Mouse (Mus musculus) midbrain, embryonic 11.5 days (tissue): ENCODE measurements around the gene Gla. TPM values are rescaled to one million over a fixed set of nuclear protein-coding genes. Genes with fewer than 3 reads are reported as not detected.
A peak's percentile ranks its signal among the peaks of the same experiment; 100 is the strongest.

Source experiments
- ATAC-seq: fragments of 200-750 bp; cut with Nextera tagmentation; 2 replicates; pipeline ENCODE4 v1.8.0; 2017; ENCODE audit warnings: moderate TSS enrichment, moderate library complexity; ENCODE audit not compliant: low FRiP score
- DNase-seq: peaks from one replicate; pipeline ENCODE4 v3.0.0; 2015; ENCODE audit warnings: low spot score; ENCODE audit errors: missing footprints
- H3K27ac ChIP-seq: fragments of 300-500 bp; sonication (generic); 2 replicates; pipeline ENCODE4 v1.5.1; 2014; ENCODE audit warnings: low read depth, low read length
- H3K27me3 ChIP-seq: fragments of 300-500 bp; sonication (generic); 2 replicates; pipeline ENCODE4 v1.6.1; 2014; ENCODE audit warnings: mild to moderate bottlenecking, low read length, moderate library complexity, mixed read lengths; ENCODE audit not compliant: control insufficient read depth, insufficient read depth
- H3K36me3 ChIP-seq: fragments of 300-500 bp; sonication (generic); 2 replicates; pipeline ENCODE4 v1.6.1; 2014; ENCODE audit warnings: mild to moderate bottlenecking, low read length, moderate library complexity, mixed read lengths; ENCODE audit not compliant: control insufficient read depth, insufficient read depth
- H3K4me1 ChIP-seq: fragments of 300-500 bp; sonication (generic); 2 replicates; pipeline ENCODE4 v1.6.1; 2014; ENCODE audit warnings: low read length; ENCODE audit not compliant: control insufficient read depth, insufficient read depth
- H3K4me2 ChIP-seq: fragments of 300-500 bp; sonication (generic); 2 replicates; pipeline ENCODE4 v1.6.1; 2014; ENCODE audit warnings: mild to moderate bottlenecking, moderate library complexity
- H3K4me3 ChIP-seq: fragments of 300-500 bp; sonication (generic); 2 replicates; pipeline ENCODE4 v1.5.1; 2014; ENCODE audit warnings: low read depth, low read length
- H3K9ac ChIP-seq: fragments of 300-500 bp; sonication (generic); 2 replicates; pipeline ENCODE4 v1.6.1; 2014; ENCODE audit warnings: low read length
- H3K9me3 ChIP-seq: fragments of 300-500 bp; sonication (generic); 2 replicates; pipeline ENCODE4 v1.6.1; 2016; ENCODE audit warnings: low read length; ENCODE audit not compliant: control insufficient read depth
- WGBS: fragments of 180-500 bp; shearing (Covaris S2); extraction: QIAGEN DNeasy Blood & Tissue Kit; methylation state at CpG from one replicate; pipeline ENCODE4 v1.1.7; 2014; 5-methylcytosine and 5-hydroxymethylcytosine counted together
- polyA plus RNA-seq: library from polyadenylated mRNA; unstranded; fragments of >200 nt; fragmentation: Nextera tagmentation; extraction: Ambion mirVana; gene quantifications from 2 replicates; pipeline ENCODE4 v1.2.1, GENCODE M21; 2014

Gla gene
- polyA plus RNA-seq: 3.5 and 4.7 TPM in 2 replicates

DNA sequence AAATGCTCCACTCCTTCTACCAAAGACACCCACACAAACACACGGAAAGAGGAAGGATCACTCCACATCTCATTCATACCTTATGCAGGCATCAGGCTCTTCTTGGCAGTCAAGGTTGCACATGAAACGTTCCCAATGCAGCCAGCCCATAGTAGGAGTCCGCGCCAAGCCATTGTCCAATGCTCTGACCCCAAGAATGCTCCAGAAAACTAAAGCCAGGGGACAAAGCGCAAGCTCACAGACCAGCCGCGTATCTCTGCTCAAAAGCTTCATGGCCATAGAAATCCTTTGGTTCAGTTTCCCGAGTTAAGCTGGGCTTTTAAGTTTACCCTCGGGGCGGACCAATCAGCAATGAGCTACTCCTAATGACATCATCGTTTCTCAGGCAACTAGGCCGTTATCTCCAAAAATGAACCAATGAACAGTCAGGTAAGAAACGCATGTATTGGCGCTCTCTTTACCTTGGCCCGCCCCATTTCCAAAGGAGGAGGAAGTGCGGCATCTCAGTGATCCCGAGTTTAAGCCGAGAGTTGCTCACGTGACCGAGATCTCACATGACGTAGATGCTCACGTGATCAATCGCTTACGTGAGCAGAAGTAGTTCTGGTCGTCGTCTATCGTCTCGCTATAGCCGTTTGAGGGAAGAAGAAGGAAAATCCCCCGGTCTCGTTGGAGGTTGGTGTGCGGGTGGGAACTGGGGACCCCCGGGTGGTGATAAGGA is at the start of gene Gla, which contains the start of gene Hnrnph2:
Gene Gla (minus strand): TSS at position 467 of the 721 bp plus-strand sequence.
Gene Hnrnph2 (plus strand): TSS at position 521 of the 721 bp plus-strand sequence.
- no peaks in the 10 kb centered on the region for H3K9me3 ChIP-seq
- peak; percentile 98 for DNase-seq
- no peaks in the 10 kb centered on the region for H3K27me3 ChIP-seq
- H3K4me1 ChIP-seq: 0 out of 2 replicates have a peak, but pooled peaks cover 5% of the 10 kb centered on the region
- H3K27ac ChIP-seq: peak within 1 kb of the TSS; percentile 84
- WGBS: 19% methylated on average over 33 of the region's 33 CpGs
- H3K4me3 ChIP-seq: peak within 1 kb of the TSS; percentile 48
- peak within 1 kb of the TSS; percentile 47 for H3K4me2 ChIP-seq
- ATAC-seq: peak; percentile 98
- no peaks in the 10 kb centered on the region for H3K36me3 ChIP-seq
- peak within 1 kb of the TSS; percentile 61 for H3K9ac ChIP-seq

DNA sequence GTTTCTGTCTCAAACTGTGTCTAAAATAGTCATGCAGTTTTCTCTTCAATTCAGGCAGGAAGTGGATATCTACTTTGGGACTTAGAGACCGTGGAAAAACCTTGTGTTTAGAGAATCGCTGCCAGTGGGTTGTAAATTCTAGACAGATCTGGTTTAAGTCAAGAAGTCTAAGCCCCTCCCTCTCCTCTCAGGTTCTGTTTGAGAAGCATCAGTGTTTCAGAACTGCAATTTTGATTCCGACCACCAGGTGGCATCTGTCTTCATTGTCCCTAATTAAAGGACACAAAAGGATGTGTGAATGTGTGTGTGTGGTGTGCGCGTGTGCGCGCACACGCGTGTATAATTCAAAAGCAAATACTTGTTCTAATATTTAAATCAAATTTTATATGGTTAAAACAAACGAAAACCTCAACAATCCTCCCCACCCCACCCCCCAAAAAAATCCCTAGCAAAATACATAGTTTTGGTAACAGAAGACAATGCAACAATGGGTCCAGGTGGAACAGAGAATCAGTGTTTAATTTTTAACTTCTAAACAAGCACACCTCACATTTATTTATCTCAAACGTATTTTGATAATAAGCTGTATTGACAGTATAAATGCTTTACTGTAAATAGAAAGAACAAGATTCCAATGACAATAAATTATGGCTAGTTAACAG is 47.2 kb upstream of the Gla start:
- no peak overlapping the region for H3K4me3 ChIP-seq
- H3K4me1 ChIP-seq: no peaks in the 10 kb centered on the region
- DNase-seq (peak; percentile 98), ATAC-seq (peak; percentile 72; the same call in 1 of the 2 replicates)
- H3K27me3 ChIP-seq: no peaks in the 10 kb centered on the region
- H3K9me3 ChIP-seq: no peaks in the 10 kb centered on the region
- H3K4me2 ChIP-seq: no peak overlapping the region
- no peaks in the 10 kb centered on the region for H3K36me3 ChIP-seq
- H3K27ac ChIP-seq: no peak overlapping the region
- no peak overlapping the region for H3K9ac ChIP-seq
- WGBS: 24% methylated on average over 11 of the region's 11 CpGs

DNA sequence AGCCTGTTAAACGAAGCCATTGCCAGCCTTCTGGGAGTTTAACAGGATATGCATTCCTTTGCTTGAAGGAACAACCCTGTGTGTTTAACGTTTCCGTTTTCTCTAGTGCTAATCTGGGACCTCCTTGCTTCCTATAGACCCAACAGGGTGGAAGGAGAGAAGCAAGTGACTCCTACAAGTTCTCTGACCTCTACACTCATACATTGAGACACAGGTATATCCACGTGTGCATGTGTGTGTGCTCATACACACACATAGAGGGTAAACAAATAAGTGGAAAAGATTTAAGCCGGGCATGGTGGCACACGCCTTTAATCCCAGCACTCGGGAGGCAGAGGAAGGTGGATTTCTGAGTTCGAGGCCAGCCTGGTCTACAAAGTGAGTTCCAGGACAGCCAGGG is 46.5 kb upstream of the Gla start:
- H3K4me3 ChIP-seq: no peak overlapping the region
- no peaks in the 10 kb centered on the region for H3K4me1 ChIP-seq
- H3K9me3 ChIP-seq: no peaks in the 10 kb centered on the region
- no peak overlapping the region for H3K9ac ChIP-seq
- no peak for ATAC-seq
- WGBS: 63% methylated on average over 8 of the region's 8 CpGs
- H3K27me3 ChIP-seq: no peaks in the 10 kb centered on the region
- DNase-seq: no peak
- H3K4me2 ChIP-seq: no peak overlapping the region
- no peak overlapping the region for H3K27ac ChIP-seq
- H3K36me3 ChIP-seq: no peaks in the 10 kb centered on the region

DNA sequence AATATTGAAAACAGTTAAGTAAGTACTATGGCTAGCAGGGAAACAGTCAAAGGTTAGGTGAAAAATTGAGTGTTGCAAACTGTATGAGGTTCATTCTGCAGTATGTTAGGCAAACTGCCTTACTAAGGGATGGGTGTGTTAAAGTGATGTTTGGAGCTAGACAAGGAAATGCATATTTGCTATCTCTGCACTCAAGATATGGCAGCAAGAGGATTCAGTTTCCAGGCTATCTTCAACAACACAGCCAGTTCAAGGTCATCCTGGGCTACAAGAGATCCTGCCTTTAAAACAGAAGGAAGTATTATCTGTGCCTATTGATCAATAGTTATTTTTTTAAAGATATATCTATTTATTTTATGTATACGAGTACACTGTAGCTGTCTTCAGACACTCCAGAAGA is 45.4 kb upstream of the Gla start:
- WGBS: 75% methylated on average over 1 of the region's 1 CpGs

DNA sequence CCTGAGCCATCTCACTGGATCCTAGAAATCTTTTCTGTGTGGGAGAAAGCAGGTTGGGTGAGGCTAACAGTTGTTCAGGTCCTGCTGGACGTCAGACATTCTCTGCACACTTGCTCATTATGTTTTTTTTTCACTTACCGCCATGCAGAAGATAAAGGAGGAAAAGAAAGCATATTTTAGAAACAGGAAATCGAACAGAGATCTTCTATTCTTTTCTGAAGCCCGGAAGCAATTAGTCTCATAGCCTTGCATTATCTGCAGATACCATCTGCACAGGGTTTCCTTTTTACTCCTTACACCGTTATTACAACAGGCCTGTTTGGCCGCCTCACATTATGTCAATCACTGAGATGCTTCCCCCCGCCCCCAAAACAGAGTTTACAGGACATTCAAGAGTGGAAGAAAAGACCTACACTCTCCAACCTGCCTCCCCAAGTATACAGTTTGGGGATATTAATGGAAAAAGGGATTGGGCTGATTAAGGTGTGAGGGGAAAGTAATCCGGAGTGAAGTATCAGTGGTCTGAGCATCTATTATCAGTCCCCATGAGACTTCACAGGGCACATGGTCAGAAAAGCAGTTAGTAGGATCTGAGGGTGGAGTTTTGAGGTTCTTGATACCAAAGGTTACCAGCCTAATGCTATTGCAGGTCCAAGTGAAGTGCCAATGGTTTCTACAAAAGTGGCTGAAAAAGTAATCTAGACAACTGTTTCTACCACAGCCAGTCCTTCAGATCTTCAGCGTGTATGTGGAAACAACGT is 40.3 kb upstream of the Gla start:
- no peak overlapping the region for H3K4me2 ChIP-seq
- no peak overlapping the region for H3K27ac ChIP-seq
- H3K36me3 ChIP-seq: no peaks in the 10 kb centered on the region
- no peak overlapping the region for H3K9ac ChIP-seq
- DNase-seq: no peak
- no peaks in the 10 kb centered on the region for H3K9me3 ChIP-seq
- H3K4me1 ChIP-seq: no peaks in the 10 kb centered on the region
- WGBS: 81% methylated on average over 10 of the region's 10 CpGs
- ATAC-seq: no peak
- H3K4me3 ChIP-seq: no peak overlapping the region
- no peaks in the 10 kb centered on the region for H3K27me3 ChIP-seq

More for the DNA sequence above, 45.4 kb upstream of the Gla start:
- no peaks in the 10 kb centered on the region for H3K36me3 ChIP-seq
- H3K9me3 ChIP-seq: no peaks in the 10 kb centered on the region
- H3K4me2 ChIP-seq: no peak overlapping the region
- H3K27me3 ChIP-seq: no peaks in the 10 kb centered on the region
- ATAC-seq: no peak
- H3K9ac ChIP-seq: no peak overlapping the region
- no peak overlapping the region for H3K4me3 ChIP-seq
- H3K27ac ChIP-seq: no peak overlapping the region
- no peak for DNase-seq
- no peaks in the 10 kb centered on the region for H3K4me1 ChIP-seq

DNA sequence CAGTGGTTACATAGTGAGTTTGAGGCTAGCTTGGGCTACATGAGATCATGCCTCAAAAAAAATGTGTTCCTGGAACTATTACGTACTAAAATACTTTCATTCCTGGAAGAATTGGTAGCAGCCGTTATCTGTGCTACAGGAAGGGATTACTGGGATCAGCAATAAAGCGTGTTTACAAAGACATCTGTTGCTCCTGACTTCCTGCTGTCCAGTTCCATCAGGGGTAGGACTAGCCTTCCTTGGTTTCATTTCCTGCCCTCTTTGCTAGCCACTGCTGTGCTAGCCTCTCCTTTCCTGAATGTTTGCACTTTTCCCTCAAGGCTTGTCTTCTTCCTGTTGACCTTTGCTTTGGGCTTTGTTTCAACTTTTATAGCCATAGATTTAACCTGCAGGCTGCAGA is 34.9 kb upstream of the Gla start:
- no peak for ATAC-seq
- Histone ChIP-seq H3K9me3 (no peaks in the 10 kb centered on the region), H3K27ac (no peak overlapping the region), H3K36me3 (no peaks in the 10 kb centered on the region), H3K9ac (no peak overlapping the region), H3K4me1 (no peaks in the 10 kb centered on the region), H3K4me2 (no peak overlapping the region), H3K27me3 (no peaks in the 10 kb centered on the region), H3K4me3 (no peak overlapping the region)
- 70% methylated on average over 3 of the region's 3 CpGs for WGBS
- DNase-seq: peak; percentile 39

DNA sequence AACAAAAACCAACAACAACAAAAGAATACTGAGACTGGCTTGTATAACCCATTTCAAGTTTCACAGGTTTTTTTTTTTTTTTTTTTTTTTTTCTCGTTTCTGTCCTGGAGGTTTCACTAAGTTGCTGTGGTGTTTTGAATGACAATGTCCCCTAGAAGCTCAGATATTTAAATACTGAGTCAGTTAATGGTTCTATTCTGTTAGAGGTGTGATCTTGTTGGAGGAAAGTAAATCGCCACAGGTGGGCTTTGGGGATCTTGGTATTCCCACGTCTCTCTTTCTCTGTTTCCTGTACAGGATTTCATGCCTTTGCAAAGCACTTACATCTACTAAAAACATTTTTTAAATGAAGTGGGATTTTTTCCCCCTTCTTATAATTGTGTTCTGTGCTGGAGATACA is 34.2 kb upstream of the Gla start:
- Histone ChIP-seq H3K36me3 (no peaks in the 10 kb centered on the region), H3K4me2 (no peak overlapping the region), H3K27ac (no peak overlapping the region), H3K4me1 (no peaks in the 10 kb centered on the region), H3K27me3 (no peaks in the 10 kb centered on the region), H3K9ac (no peak overlapping the region), H3K9me3 (no peaks in the 10 kb centered on the region), H3K4me3 (no peak overlapping the region)
- WGBS: 64% methylated on average over 3 of the region's 3 CpGs
- DNase-seq: no peak
- ATAC-seq: no peak

DNA sequence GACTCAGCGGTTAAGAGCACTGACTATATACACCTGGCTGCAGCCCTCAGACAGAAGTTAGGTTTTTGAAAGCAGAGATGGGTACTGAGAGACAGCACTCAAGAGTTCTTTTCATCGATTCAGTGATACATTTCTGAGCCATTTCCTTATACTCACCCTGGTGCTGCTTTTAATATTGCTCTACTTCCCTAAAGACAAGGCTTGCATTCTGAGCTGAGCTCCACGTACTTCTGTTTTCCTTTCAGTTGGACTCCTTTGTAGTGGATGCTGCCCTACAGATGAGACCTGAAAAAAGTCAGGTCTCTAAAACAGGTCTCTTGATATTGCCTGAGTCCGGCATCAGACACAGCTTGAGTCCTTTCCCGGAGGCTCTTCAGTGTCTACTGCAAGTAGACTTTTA is 31.8 kb upstream of the Gla start:
- Histone ChIP-seq H3K4me1 (no peaks in the 10 kb centered on the region), H3K4me3 (no peak overlapping the region), H3K4me2 (no peak overlapping the region), H3K9me3 (no peaks in the 10 kb centered on the region), H3K36me3 (no peaks in the 10 kb centered on the region), H3K27ac (no peak overlapping the region), H3K9ac (no peak overlapping the region), H3K27me3 (no peaks in the 10 kb centered on the region)
- ATAC-seq (no peak), DNase-seq (no peak)
- 89% methylated on average over 5 of the region's 5 CpGs for WGBS

DNA sequence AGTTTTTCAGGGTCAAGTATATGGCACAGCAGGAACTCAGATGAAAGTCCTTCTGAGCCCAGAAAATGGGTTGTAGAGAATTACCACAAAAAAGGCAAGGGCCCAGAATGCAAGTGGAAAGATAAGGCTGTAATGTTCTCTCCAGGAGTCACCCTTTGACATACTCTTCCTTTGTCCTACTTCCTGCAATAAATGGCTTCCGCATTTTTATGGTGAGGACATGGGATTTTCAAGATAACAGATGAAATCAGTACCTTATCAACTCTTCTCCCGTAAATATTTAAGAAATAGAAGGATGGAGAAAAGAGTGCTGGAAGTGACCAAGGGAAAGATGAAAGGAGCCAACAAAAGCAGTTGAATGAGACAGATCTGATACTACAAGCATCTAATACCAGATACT is 27.3 kb upstream of the Gla start:
- no peak for DNase-seq
- ATAC-seq: no peak
- Histone ChIP-seq H3K27ac (no peak overlapping the region), H3K27me3 (peaks cover 5% of the 10 kb centered on the region; the same call in 1 of the 2 replicates), H3K4me3 (no peak overlapping the region), H3K9me3 (no peaks in the 10 kb centered on the region), H3K4me1 (no peaks in the 10 kb centered on the region), H3K4me2 (no peak overlapping the region), H3K36me3 (no peaks in the 10 kb centered on the region), H3K9ac (no peak overlapping the region)
- WGBS: 92% methylated on average over 2 of the region's 2 CpGs
